Mouse (Mus musculus): ENCODE results near the gene Casp9.

DNA sequence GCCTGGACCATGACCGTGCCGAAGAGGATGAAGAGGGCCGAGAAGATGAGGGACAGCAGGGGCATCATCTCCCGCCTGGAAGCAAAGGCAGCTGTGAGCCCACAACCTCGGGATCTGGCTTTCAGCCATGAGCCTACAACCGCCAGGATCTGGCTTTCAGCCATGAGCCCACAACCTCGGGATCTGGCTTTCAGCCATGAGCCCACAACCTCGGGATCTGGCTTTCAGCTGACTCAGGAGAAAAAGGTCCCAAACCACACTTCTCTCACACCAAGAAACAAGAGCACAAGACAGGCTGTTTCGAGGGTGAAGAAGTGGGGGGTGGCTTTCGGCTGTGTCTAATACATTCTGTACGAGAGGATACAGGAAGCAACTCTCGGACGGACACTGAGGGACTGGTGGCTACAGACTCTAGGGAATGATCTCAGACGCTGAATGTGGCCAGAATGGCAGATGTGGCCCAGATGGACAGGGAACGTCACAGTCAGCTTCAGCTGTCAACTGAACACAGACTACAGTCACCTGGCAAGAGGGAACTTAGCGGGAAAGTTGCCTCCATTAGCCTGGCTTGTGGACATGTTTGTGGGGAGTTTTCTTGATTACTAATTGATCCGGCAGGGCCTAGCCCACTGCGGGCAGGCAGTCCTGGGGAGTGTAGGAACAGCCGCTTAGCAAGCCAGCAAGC, 26.6 kb upstream of the Casp9 start:
- no peak for TF ChIP-seq CTCF (conservative IDR thresholded peaks at IDR 0.05; ENCODE audit: low read length)
- TF ChIP-seq NANOG (IDR thresholded peaks at IDR 0.05; ENCODE audit: borderline replicate concordance, low read length) = no peak
- TF ChIP-seq POU5F1 (IDR thresholded peaks at IDR 0.05; ENCODE audit: borderline replicate concordance, low read length) = no peak
